Mouse (Mus musculus) left cerebral cortex, adult 11 months (tissue): ENCODE measurements at regions not wholly inside any gene's neighbourhood (a gene's known extent, or its start where the extent isn't known, plus 50 kb on each side); places are given as distances from the start of the nearest gene placed in this dataset.

Source experiments
- DNase-seq: peaks from one replicate; pipeline ENCODE4 v3.0.0; 2022; ENCODE audit warnings: low spot score

DNA sequence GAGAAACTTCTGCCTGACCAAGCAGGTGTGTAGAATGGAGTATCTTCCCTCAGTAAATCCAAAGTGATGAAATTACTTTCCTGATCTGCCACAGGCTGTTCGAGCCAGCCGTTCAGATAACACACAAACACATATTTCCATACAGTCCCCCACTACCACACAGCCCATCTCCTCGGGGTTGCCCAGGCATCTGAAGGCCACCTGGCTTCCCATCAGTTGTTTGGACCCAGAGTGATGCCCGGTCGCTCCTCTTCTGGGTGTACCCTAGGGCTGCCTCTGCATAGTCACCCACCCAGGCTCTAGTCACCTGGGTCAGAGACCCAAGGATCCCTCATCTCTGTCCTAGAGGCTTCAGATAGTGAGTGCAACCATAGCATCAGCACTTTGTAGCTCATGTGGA, 107.9 kb downstream of the CK137956 start:
- no peak for DNase-seq

DNA sequence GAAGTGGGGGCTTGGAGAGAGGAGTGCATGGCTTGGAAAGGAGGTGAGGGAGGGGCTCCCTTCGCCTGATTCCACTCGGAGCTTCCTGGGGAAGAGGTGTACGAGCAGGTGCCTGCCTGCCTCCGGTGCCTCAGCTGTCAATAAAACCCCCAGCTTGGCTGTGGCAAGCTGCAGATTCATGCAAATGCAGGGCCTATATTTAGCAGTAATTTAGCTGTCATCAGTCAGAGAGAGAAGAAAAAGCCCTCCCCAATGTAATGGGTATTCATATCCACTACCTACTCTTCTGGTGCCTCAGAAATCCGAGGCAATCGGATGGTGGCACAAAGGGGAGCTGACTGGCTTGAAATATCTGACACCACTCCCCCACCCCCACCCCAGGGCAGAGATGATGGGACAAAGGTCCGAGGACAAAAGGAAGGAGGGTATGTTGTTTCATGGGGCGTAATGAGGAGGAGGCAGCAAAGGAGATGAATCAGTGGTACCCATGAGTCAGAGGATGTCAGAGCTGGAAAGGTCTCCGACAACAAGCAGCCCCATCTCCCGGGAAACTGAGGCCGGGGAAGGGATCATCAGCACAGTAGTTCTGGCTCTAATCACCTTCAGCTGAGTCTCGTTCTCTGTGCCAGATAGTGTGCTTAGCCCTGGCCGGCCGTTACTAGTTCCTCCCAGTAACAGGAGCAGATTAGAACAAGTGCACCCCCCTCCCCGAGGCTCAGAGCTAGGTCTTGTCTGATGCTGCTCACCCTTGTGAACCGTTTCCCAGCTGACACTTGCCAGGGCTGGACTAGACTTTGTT, 109.2 kb downstream of the CK137956 start:
- no peak for DNase-seq

DNA sequence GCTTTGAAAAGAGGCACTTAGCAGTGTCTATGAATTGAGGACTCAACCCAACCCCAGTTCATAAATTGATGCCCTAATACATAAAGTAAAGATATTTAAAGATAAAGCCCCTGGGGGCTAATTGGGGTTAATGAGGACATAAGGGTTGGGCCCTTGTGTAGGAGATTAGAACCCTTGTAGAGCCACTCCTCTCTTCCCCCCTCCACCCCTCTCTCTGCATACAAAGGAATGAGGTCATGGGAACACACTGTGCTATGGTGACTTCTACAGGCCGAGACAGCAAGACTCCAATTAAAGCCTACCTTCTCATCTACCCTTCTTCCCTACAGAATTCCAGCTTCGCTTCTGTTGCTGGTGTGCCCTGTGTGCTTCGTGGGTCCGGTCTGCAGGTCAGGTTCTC, 110.5 kb downstream of the CK137956 start:
- DNase-seq: no peak

DNA sequence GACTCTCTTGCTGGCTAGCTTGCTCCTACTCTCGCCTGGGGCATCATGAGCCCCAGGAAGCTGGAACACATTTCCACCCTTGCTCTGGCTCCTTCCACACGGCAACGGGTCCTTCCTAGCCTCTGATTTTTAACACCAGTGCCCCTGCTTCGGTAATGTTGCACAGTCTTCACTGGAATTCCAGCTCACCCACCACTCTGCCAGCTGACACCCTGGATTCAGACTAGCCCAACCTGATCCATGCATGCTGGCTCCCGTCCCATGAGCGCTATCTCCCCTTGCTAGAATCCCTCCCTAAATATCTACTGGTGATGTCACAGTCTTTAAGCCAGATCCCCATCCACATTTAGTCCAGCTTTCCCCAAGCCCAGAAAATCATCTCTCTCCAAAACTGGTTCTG, 111.2 kb downstream of the CK137956 start:
- DNase-seq: no peak

DNA sequence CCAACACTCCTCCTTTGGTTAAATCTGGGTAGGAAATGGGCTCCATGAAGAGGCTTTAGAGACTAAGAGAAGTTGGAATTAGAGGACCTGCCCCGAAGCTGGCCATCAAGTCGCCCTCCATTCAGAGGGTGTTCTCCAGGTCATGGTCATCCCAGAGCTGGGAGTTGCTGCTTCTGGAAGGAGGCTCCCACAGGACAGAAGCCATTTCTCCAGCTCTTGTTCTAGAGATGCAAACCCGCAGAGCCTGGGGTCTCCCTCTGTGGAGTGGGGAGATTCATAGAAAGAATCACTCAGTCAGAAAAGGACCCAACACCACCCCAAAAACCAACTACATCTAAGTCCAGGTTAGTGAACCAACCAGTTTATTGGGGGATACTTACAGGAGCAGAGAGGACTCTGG, 112.2 kb downstream of the CK137956 start:
- DNase-seq: no peak

DNA sequence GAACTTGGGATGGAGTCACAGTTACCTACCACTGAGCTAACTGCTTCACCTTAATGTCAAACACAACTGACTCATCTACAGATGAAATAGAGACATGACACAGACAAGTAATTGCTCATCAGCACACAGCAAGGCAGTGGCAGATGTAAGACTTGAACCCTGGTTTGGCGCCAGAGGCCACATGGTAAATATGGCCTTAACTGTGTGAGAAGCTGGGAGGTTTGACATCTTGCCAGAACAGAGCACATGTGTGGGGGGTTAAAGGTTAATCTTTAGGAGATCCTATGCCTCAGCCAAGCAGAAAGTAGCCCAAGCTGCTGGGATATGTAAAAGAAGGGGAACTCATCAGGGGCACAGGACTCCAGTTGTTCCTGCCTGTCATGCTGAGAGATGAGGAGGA, 114.9 kb downstream of the CK137956 start:
- DNase-seq: no peak

DNA sequence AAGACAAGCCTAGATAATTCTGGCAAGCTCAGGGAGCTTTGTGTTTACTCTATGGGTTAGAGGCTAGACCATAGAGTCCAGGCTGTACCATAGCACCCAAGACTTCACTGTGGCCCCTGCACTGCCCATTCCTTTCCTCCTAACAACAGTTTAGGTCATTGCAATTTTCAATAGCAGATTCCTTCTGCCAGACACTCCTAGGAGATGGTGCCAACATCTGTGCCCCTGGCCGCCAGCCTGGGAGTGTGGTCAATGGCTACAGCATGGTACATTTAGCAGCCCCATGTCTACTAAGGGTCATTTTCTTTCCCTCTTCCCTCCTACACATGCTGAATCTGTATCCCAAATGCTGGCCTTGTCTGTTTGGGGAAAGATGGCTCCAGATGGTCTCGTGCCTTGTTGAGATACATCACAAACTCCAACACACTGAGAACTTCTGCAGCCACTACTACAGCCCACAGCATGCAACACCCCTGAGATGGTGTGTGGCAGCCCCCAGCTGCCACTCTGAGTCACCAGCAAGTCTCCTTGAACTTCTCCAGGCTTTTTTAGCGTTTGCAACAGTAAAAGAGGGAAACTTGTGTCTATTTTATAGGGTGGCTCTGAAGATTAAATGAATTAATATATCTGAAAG, 115.9 kb downstream of the CK137956 start:
- no peak for DNase-seq

DNA sequence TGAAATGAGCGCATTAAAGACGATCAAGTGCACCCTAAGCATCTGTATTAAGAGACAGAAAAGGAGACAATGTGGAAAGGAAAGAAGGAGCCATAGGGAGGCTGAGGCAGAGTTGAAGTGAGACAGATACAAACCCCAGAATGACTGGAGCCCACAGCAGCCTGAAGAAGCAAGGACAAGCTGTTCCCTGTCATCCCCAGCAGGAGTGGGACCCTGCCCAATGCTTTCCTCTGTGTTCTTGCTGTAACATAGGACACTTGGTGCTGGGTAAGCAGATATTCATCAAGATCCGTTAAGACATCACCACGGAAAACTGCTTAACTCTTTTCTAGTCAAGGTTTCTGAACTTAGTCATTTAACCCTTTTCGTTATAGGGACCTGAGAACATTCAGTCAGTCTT, 121.4 kb downstream of the CK137956 start:
- no peak for DNase-seq

DNA sequence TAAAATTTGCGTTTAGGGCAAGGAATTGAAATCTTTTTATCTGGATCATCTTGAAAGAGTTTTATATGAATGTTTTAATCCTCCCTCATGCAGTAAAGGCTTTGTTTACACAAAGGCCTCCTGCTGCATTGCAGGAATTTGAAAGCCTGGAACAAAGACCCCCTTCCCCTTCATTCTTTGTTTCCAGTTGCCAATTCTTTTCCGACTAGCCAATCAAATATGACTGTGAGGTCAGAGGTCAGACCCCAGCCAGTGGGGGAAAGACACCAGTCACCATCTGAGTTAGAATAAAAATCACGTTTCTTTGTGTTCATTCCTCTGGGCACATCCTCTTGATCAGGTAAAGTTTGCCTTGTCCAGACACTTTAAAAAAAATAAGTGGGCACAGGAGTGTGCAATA, 124.4 kb downstream of the CK137956 start:
- no peak for DNase-seq

DNA sequence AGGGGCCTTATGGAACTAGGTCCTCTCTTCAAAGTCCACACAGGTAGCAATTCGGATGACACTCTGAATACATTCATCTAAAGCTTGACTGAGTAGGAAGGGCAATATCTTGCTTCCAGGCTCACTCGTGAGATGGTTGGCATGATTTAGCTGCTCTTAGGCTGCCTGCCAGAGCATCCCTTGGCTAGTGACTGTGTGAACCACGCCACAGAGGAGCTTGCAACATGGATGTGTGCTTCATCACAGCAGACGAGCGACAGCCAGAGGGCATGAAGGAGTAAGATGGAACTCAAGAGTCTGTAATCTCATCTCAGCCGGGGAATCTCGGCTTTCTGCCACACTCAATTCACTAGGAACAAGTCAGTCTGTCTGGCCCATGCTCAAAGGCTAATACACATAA, 127.3 kb downstream of the CK137956 start:
- DNase-seq: no peak

DNA sequence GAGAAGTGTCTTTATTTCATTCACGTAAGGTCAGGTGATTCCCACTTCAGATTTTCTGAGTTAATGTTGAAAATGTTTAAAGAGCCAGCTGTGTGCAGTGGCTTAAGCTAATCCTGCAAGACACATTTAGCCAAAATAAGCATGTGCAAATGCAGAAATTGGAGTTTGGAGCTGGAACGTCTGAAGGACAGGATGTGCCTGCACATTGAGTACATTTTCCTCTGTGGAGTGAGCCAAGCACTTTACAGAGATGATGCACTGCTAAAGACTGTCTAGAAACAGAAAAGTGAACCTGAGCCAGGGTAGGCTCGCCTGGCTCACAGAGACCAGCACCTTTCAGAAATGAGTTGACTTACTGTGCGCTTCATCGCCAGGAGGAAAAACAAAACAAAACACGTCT, 137.1 kb downstream of the CK137956 start:
- DNase-seq: peak; percentile 26

DNA sequence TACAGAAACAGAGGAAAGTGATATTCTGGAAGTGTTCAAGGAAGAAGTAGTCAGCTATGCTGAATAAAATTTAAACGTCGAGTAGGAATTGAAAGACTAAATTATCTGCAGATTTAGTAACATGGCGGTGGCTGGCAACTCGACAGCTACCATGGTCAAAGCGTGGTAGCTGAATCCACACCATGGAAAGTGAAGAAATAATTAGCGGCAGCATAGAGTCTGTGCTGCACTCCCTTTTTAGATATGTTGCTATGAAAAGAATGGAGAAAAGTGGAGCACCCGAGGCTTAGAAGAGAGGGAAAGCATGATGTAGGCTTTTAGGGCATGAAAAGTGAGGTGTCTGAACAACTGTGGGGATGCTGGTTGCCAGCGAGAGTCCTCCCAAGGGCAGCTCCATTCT, 143.8 kb downstream of the CK137956 start:
- DNase-seq: no peak

DNA sequence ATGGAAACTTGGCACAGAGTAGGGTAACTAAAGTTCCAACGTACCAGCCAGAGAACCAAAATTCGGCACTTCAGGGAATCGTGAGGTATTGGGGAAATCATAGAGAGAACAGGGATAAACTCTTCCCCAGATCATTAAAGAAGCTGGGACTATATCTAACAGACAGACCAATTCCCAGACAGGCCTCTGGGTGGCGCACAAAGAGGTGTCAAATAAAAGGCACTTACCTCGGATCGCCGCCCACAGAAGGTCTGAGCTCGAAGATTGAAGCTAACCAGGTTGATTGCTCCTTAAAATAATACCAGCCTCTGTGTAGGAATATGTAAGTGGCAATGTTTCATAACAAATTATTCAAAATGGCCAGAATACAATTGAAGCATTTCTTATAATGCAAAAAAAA, 151.2 kb downstream of the CK137956 start:
- DNase-seq: no peak

DNA sequence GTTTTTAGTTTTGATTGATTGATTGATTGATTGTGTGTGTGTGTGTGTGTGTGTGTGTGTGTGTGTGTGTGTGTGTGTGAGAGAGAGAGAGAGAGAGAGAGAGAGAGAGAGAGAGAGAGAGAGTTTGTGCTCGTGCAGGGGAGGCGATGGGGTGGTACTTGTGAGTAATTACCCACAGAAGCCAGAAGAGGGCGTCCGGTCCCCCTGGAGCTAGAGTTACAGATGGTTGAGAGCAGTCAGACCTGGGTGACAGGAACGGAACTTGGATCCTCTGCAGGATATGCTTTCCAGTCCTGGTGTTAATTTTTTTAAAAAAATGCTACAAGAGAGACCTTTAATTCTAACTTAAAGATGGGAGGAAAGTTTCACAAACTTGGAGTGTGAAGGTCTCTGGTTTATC, 151.7 kb downstream of the CK137956 start:
- no peak for DNase-seq

DNA sequence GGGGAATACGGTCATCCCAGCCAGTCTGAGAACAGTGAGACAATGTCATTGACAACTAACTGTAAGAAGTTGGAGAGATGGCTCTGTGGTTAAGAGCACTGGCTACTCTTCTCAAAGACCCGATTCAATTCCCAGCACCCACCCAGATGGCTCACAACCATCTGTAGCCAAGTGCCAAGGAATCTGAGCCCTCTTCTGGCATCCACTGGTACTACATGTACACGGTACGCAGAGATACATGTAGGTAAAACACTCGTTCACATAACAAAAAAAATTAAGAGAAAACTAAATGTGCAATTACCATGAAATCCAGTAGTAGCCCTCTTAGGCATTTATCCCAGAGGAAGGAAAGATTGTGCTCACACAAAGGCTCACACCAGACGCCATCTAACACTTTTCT, 156.1 kb downstream of the CK137956 start:
- DNase-seq: no peak

DNA sequence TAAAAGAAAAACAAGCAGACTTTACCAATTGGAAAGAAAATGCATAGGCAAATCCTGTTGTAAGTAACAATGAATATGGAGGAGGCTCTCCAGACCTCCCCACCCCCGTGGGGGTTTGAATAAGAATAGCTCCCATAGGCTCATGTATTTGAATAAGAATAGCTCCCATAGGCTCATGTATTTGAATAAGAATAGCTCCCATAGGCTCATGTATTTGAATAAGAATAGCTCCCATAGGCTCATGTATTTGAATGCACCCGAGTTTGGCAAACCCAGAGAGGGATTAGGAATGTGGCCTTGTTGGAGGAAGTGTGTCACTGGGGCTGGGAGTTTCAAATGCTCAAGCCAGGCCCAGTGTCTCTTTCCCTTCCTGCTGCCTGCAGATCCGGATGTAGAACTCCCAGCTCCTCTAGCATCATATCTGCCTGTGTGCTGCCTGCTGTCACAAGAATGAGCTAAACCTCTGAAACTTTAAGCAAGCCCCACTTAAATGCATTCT, 158.7 kb downstream of the CK137956 start:
- DNase-seq: no peak

DNA sequence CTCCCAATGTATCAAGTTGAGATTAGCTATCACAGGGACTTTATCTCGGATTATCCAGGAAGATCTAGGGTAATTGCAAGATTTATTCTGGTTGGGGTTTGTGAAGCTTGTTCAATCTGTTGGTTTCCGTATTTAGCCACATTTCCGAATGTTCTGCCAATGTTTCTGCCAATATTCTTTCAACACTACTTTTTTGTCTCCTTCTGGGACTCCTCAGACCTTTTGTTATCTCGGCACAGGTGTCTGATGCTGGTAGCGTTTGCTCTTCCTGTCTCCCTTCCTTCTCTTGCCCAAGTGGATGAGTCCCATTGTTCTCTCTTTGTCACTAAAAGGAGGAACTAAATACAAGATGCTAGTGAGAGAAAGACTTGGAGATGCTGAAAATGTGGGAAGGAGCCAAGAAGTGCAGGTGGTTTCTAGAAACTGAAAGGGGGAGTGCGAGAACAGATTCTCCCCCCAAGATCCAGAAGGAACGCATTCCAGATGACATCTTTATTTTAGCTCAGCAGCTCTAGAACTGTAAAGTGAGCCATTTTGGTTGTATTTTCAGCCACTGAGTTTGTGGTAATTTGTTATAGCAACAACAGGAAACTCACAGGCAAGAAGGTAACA, 159.7 kb downstream of the CK137956 start:
- DNase-seq: no peak

DNA sequence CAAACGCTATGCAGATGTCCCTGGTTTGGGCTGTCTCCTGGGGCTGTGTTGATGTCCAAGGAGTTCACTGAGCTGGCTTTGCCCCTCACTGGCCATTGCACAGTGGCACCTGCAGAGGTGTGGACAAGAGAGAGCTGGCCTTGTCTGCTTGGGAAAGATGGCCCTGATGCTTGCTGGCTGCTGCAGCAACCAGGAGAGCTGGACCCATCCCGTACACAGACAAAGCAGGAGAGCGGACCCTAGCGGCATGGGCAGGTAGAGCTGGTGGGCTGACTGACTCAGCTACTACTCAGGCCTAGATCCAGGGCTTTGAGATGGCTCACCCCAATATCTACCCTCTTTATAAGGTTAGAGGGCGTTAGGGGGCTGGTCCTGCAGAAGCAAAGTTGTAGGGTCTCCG, 161.7 kb downstream of the CK137956 start:
- DNase-seq: no peak

DNA sequence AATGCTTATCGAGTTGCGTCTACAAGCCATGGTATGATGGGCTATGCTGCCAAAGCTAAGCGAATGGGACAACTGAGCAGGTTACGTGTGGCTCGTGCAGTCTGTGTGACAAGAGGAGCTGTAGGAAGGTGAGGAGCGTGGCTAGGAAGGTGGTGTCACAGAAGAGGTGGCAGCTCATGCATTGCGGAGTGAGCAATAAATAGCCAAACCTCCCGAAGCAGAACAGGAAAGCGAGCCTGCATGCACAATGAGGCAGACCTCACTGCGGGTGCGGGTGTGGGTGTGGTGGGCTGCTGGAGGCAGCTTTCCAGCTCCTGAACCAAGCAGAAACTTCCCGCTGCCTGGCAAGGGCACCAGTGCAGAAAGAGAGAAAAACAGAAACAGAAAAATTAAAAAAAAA, 181.5 kb downstream of the CK137956 start:
- DNase-seq: no peak

DNA sequence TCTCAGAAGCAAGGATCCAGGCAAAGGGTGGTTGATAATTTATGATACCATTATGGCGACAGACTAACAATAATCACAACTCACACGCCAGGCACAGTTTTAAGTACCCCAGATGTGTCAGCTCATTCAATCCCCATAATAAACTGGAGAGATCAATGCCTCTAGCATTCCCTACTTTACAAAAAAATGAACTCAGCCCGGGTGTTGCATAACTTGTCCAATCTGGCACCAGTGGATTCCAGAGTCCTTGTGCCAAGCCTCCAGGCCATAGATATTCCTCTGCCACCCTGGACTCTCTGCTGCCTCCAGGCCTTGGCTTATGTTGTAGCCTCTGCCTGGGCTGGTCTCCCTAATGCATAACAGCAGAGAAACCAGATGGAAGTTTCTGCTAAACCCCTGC, 185.0 kb downstream of the CK137956 start:
- no peak for DNase-seq

DNA sequence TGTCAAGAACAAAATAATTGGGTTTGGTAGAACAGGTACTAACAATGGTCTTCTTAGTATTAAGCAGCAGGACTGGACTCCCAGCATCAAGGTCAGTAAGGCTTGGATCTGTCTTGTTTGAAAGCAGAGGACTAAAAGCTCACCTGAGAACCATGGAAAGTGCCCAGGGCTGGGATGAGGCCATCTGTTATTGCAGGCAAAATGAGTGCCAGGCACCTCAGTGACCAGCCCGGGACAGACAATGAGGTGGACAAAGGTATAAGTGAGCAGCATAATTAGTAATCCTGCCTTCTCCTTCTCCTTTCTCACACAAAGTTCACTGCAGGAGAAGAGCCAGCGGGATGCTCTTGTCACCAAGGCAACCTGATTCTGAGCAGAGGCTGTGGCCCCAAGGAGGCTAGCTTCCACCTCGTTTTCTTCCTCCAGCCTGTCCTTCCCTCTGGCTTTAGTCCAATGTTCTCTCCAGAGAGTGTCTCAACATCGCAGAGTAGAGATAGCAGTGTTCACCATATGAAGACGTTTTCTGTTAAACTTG, 198.7 kb downstream of the CK137956 start:
- no peak for DNase-seq

DNA sequence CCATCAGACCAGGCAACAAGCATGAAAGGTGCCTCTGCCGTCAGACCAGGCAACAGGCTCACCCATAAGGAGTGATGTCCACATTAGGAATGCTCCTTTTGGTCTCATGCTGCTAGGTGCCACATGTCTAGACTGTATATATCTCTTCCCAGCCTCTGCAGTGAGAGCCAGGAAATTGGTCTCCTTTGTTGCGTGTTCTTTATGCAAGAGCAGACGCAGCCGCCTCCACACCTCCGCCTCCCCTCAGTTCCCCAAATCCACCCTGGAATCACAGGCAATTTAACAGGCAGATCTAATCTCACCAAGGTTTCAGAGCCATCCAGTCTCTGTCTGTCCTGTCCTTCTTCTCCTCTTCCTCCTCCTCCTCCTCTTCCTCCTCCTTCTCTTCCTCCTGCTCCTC, 207.0 kb downstream of the CK137956 start:
- peak; percentile 30 for DNase-seq

DNA sequence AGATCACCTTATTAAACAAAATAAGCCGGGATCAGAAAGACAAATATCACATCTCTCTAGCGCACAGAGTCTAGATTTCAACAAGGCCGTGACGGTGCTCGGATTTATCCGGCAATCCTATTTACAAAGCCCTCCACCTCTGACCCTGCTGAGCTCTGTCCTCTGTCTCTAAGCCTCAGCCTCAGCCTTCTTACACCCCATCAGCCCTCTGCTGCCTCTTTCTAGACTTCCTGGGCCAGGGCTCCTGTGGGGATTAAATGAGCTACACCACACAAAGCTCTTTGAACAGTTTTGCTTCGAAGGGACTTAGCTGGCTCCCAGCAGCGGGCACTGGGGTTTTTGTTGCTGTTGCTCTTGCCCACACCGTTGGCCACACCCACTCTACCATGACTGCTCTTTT, 211.8 kb downstream of the CK137956 start:
- no peak for DNase-seq
